Mouse (Mus musculus): Measurements from ENCODE around the gene Btbd35f3. TPM values are rescaled to one million over a fixed set of nuclear protein-coding genes. Genes with fewer than 3 reads are reported as not detected.
"Not testable (repeated sequence)": the region's sequence is repeated elsewhere in the genome, so short reads cannot be mapped to it uniquely, and the experiment has no call there.

Btbd35f3 gene
- polyA plus RNA-seq (2016; fragmentation: Nextera tagmentation; extraction: Ambion mirVana): not detected in 2 replicates

GRCm38 (mm10) chrX:4037374-4037773, at the start of gene Btbd35f3:
Btbd35f3 (plus strand) TSS chrX:4037674.
- not testable (repeated sequence) for H3K9me3 ChIP-seq; H3K4me3 ChIP-seq; H3K4me1 ChIP-seq; H3K27ac ChIP-seq; H3K36me3 ChIP-seq; DNase-seq (ENCODE audit: low spot score); H3K27me3 ChIP-seq (ENCODE audit: insufficient read depth, poor library complexity, severe bottlenecking)
- WGBS: no CpG with 5 or more reads among the region's 3 CpGs

Other genes with a start within 250 kb of the Btbd35f3 start
- not detected in 2 replicates for gene Btbd35f16, start 80.7 kb upstream of the Btbd35f3 start, polyA plus RNA-seq (2016; fragmentation: Nextera tagmentation; extraction: Ambion mirVana)
- not detected in 2 replicates for gene Btbd35f28, start 158.9 kb downstream of the Btbd35f3 start, polyA plus RNA-seq (2016; fragmentation: Nextera tagmentation; extraction: Ambion mirVana)